Mouse (Mus musculus) regulatory T cell (primary cell): ENCODE results near the gene Fgfr2.

Experiments used
- in situ Hi-C: fragments of 300-600 bp; cut with MboI, MseI; formaldehyde crosslinking; loops from one replicate; pipeline ENCODE4 v1.15.1; 2025; ENCODE audit warnings: high pct_unique_total_duplicates

Gene Fgfr2

DNA sequence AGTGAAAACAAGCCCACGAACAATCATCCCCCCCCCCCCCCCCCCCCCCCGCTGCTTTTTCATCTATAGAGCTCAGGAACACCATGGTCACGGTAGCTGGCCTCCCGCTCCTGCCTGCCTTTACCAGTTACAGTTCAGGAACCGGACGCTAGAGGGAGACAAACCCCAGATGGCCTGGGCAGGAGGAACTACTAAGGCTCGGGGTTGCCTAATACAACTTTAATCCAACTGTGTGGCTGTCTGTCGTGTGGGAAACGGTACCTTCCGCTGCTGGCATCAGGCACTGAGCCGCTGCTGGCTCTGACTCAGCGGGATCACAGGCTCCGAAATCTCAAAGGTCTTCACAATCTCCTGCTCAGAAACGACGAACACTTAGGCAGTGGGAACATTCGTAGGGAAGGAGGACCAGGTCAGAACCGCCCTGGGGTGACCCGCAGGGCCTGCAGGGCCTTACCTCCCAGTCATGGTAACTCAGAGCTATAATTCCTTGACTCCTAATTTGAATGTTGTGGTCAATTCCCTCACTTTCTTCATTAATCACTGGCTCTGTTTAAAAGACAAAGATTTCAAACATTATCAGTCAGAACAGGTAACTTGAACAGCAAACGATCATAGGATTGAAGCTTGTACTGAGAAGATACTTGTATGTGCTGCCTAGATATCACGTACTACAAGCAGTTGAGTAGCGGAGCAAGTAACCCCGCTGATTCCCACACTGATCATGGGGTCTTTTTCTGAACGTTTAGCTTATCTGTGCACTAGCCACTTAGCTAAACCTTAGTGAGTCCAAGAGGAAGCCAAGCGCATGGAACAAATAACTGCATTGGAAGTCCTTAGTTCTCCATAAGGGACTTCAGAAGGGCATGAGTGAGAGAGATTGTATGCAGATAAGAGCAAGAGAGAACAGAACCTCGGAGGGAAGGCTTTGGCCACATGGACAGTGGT is 2589.6 kb downstream of the Fgfr2 start:
- in situ Hi-C loops: loop anchor here (25.0 kb wide), 1 partner anchor 829 kb away; the partner anchor contains the start of genes 2310057M21Rik and Pstk

DNA sequence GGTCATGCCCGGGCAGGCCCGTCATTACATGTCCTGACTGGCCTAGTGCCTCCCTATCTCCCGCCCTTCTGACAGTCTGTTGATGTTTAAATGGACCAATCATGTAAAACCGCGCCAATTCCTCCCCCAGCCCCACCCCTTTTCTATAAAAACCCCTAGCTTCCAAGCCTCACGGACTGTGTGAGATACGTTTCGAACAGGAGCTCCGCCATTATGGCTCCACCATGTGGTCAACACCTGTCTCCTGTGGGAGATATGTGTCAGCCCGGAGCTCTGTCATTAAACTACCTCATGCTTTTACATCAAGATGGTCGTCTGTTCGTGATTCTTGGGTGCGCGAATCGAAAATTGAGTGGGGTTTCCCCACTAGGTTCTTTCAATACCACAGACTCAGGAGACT is 2592.0 kb downstream of the Fgfr2 start:
- in situ Hi-C loops: loop anchor here (25.0 kb wide), 1 partner anchor 831 kb away; the partner anchor contains the start of genes 2310057M21Rik and Pstk

DNA sequence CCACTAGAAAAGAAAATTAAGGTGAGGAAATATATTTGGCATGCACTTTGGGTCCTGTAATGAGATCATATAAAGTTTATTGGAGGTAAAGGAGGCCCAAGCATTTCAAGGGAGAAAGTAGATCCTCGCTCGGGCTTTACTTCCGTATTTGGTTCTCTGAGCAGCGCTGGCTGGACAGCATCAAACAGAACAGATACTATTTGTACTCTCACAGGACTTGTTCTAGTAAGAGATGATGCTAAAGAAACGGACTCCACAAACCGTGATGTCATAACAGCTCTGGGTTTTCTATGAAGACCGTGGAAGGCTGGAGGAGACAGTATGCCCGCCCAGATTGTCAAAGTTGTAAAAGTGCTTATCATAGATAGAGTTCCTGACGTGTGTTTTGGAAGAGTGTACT is 2595.8 kb downstream of the Fgfr2 start:
- in situ Hi-C loops: loop anchor here (10.0 to 25.0 kb wide), 2 partner anchors 835 to 1017 kb away; partner anchors contain the start of genes 2310057M21Rik, Hmx2, Hmx3 and Pstk

DNA sequence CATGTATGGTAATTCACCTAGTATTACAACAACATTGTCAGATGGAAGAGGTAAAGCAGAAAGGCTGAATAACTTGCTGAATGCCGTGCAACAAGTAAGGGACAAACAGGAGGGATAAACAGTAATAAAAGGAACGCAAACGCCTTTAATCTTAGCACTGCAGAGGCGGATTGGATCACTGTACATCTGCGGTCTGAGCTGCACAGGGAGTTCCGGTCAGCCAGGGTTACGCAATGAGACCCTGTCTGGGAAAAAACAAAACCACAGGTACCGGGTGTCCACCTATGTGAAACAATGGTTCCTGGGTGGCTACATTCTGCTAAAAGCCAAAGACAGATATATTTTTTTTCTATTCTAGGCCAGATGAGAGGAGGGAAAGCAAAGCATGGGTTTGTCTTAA is 2599.7 kb downstream of the Fgfr2 start:
- in situ Hi-C loops: loop anchor here (10.0 kb wide), 1 partner anchor 1021 kb away; the partner anchor contains the start of genes Hmx2 and Hmx3

DNA sequence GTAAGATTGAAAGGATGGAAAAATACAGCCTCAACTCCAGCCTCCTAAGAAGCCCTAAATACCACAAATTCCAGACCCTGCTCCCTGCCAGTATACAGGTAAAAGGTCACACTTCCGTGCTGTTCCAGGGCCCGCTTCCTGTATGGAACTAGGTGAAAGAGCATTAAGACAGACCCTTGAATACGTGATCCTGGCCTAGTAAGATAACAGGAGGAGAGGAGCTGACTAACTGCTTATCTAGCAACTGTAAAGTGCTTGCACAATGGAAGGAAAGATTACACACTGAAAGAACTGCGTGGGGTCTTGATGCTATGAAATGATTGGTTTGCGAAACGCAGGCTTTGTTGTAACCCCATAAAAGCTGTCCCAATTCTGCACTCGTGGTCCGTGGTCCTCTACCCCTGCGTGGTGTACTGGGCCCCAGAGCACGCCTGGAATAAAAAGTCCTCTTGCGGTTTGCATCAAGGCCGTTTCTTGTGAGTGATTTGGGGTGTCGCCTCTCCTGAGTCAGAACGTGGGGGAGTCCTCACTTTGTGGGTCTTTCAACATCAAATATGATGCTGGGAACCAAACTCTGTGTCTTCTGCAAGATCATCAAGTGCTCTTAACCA is 2602.2 kb downstream of the Fgfr2 start:
- in situ Hi-C loops: loop anchor here (10.0 kb wide), 1 partner anchor 1024 kb away; the partner anchor contains the start of genes Hmx2 and Hmx3

DNA sequence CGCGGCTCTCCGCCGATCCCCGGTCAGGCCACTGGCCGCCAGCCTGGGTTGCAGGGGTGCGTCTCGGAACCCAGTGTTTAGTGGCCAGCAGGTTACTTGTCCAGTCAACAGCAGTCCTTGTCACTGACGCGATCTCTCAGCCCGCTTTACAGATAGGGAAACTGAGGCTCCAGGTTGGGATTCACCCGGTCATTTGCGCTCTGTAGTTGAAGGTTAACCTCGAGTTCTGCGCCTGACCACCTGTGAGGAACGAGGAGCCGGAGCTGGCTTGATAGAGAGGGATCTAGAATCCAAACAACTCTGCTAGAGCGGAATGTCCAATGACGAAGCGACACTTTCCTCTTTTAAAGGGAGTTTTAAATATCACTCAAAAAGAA is 2603.1 kb downstream of the Fgfr2 start, which contains the start of gene Ate1:
Gene Ate1 (minus strand): TSS at position 321 of the 377 bp plus-strand sequence.
- in situ Hi-C loops: loop anchor here (10.0 kb wide), 1 partner anchor 1025 kb away; the partner anchor contains the start of genes Hmx2 and Hmx3

DNA sequence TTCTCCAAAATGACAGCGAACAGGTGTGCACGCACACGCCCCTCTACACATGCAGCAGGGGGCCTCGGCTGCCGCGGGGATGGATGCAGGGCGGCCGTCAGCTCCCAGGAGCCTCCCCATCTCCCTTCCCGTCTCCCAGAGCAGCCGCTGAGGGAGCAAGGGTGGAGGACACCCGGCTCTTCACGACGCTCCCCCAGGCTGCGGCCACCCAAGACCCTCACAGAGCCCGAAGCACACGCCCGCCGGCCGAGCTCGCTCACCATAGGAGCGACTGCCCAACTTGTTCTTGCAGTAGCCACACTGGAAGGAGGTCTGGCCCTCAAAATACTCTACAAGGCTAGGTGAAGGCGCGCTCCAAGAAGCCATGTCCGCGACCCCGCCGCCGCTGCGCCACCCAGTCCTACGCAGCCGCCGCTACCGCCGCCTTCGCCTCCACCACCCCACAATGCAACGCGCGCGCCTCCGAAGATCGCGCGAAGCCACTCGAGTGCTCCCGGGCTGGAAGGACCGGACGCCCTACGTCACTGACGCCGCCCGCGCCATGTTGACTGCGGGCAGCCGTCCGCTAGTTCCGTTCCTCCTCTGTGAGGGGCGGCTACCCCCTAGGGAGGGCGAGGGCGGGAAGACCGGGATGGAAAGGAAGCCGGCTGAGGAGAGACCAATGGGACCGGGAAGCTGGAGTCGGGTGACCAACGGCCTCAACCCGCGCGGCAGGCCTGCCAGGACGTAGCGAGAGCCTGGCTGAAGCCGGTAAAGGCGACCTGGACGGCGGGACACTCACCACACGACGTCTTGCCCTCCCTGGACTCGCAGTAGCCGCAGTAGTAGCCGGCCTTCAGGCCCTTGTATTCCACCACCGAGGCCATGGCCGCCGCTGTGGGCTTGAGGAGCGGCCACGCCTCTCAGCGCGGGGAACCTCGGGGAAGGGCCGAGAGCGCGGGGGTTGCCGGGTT is 2603.8 kb downstream of the Fgfr2 start:
- in situ Hi-C loops: loop anchor here (10.0 kb wide), 2 partner anchors 1025 to 1765 kb away; partner anchors contain the start of genes Hmx2 and Hmx3

DNA sequence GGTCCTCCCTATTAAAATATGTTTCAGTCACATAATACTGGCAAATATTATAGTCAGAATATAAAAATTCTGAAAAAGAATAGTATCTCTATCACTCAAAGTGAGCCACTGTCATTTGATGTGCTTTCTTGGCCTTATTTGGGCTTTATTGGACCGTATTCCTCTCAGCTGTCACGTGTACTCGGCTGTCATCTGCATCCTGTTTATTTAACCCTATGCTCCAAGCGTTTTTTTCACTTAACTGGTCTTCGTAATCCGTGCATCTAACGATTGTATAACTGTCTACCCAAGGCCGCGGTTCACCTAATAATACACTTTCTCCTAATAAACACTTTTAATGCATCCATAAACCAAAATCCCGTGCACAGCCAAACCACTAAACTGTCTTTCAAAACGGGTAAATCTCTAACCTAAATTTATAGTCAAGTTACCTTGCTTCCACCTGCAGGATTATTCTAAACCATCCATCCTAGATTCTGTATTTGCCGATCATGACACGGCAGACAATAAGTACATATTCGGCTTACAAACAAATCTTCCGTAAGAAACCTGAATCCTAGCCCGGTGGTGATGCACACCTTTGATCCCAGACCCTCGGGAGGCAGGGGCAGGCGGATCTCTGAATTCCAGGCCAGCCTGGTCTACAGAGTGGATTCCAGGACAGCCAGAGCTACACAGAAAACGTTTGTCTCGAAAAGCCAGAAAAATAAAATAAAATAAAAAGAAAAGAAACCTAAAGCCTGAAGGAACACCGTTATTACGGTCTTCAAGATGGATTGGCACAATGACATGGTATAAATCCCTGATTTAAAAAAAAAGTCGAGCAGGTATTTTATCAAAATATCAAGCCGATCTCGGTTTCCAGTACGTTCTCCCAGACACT is 2604.7 kb downstream of the Fgfr2 start:
- in situ Hi-C loops: loop anchor here (10.0 kb wide), 1 partner anchor 1764 kb away; no protein-coding TSS in a partner anchor

DNA sequence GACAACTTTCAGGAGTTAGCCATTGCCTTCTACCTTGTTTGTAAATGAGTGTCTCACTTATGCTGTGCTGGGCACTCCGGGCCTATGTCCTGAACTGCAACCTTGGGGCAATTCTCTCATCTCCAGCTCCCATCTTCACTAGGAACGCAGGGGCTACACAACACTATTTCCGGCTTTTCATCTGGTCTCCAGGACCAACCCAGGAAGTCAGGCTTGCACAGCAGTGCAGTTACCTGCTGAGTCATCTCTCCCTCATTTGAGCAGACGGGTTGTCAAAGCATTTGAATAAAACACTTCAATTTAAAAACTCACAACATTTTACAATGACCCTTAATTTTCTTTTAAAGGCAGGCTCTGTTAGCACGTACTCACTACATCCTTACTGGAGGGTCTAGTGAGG is 2612.9 kb downstream of the Fgfr2 start:
- in situ Hi-C loops: loop anchor here (10.0 kb wide), 1 partner anchor 1755 kb away; no protein-coding TSS in a partner anchor

DNA sequence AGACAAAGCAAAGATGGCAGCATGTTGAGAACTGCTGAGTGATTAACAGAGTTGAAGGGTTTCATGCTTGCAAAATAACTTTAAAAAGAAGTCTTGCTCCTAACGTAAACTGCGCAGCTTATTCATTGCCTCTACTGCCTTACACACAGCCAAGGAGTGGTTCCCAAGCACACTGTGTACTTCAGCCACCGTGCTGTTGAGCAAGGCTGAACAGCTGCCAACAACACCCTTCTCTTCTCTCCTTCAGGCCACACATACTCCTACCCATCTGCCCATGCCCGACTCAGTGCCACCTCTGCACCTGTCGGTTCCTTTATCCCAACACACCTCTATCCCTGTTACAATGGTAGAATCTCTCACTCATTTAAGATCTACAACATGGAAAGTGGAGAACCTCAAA is 2620.1 kb downstream of the Fgfr2 start:
- in situ Hi-C loops: no loop called here

DNA sequence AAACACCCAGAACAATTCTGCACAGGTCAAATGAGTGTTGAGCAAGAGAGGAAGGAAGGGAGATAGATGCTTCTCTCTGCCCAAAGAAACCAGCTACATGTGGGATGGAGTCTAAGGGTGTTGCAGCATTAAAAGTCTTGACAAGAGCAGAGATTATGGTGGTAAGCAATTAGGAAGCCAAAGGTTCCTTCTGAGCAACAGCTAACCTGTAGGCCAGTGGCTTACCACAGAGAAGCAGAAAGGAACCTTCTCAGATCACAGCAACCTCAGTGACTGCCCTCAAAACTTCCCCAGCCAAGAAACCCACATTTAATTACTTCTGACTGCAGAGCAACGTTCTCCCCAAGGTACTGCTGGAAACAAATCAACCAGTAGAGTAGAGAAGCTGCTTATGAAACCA is 2621.7 kb downstream of the Fgfr2 start:
- in situ Hi-C loops: no loop called here

DNA sequence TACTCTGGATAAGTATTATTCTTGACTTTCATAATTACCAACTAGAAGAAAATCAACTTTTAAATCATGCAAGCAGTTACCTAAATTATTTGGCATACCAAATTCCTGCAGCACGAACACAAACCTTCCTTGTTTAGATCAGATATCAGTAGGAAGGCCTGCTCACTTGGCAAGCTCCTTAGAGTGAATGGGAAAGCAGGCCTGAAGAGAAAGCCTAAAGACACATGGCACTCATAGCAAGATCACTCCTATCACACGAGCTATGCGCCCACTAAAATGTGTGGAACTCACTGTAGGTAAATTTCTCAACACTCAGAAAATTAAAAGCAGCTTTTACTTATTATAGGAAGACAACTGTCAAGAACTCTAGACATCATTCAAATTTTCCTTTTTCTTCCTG is 2629.8 kb downstream of the Fgfr2 start:
- in situ Hi-C loops: no loop called here

DNA sequence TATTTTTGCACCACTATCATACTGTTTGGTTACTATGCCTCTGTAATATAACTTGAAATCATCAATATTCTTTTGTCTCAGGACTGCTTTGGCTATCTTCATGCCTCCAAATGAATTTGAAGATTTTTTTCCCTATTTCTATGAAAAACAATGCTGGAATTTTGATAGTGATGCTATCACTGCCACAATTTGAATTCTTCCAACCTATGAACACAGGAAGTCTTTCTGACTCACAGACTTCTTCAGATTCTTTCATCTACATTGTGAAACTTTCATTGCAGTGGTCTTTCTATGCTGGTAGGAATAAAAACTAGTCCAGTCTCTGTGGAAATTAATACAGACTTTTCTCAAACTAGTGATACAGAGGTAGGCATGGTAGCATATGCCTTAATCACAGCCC is 2631.1 kb downstream of the Fgfr2 start:
- in situ Hi-C loops: no loop called here

DNA sequence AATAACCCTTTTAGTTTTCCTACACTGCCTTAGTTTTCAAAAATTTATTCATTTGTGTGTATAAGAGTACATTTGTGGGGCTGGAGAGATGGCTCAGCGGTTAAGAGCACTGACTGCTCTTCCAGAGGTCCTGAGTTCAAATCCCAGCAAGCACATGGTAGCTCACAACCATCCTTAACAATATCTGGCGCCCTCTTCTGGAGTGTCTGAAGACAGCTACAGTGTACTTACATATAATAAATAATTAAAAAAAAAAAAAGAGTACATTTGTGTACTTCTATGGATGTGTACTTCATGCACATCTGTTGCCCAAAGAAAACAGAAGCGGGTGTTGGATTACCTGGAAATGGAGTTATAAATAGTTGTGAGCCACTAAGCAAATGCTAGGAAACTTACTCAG is 2644.1 kb downstream of the Fgfr2 start:
- in situ Hi-C loops: loop anchor here (5.0 kb wide), 1 partner anchor 827 kb away; no protein-coding TSS in a partner anchor

DNA sequence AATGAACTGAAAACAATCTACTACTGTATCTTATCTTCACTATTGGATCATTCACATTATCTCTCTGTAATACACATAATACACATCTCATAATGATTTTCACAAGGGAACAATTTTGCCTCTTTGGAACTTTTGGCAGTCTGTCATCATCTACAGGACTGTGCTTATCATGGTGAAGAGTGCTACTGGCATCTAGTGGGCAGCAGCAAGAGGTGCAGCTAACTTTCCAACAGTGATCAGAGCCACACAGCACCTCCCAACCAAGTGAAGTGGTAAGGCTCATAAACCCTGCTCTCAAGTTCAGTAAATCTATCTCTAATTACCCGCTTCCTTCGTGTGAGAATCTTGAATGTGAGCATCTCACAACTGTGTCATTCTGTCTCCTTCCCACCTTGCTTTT is 2647.2 kb downstream of the Fgfr2 start:
- in situ Hi-C loops: loop anchor here (5.0 kb wide), 1 partner anchor 824 kb away; no protein-coding TSS in a partner anchor

DNA sequence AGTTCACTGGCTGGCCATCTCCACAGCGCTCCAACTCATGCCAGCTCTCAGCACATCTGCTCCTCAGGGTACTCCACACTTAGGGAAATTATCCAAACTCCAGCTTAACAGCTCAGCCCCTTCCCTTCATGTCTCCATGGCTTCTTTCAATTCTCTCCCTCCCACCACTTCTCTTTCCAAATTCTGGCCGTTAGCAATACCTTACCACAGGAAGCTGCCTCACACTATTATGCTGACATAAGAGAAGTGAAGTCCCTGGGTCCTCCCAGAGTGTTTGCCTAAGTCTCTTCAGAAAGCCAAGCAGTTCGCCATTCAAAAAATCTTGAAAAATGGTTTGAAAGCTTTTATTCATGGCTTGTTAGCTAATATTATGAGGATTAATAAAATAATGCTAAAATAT is 2649.3 kb downstream of the Fgfr2 start:
- in situ Hi-C loops: no loop called here

DNA sequence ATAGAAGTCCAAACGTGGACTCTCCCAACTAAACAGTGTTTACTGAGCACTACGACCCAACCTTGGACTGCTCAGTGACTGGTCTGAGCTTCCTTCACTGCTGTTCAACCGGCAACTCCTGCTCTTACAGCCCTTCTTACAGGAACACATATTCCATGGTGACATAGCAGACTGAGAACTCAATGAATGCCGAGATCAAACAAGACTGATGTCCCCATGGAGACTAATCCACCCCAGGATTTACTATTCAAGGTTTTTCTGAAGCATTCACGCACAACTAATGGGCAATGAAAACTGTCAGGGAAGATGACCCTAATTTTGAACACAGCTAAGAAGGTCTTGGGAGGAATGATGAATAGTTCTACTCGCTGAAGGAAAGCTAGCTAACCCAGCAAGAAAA is 2650.5 kb downstream of the Fgfr2 start:
- in situ Hi-C loops: no loop called here

DNA sequence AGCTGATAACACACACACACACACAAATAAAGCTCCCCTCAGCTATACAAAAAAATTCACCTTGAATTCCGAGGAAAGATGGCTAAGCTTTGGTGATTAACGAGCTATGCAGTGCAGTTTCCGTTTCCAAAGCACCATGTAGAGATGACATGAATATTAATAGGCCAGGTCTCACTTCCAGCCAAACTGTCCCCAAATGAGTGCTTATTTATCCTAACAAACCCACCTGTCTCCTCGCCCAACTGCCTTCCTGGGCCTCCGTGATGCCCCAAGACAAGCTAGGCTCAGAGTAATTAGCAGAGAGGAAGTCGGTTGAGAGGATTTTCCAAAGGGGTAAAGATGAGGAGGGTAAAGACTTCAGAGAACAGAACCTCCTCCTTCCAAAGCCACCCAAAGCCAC is 2652.1 kb downstream of the Fgfr2 start:
- in situ Hi-C loops: no loop called here

DNA sequence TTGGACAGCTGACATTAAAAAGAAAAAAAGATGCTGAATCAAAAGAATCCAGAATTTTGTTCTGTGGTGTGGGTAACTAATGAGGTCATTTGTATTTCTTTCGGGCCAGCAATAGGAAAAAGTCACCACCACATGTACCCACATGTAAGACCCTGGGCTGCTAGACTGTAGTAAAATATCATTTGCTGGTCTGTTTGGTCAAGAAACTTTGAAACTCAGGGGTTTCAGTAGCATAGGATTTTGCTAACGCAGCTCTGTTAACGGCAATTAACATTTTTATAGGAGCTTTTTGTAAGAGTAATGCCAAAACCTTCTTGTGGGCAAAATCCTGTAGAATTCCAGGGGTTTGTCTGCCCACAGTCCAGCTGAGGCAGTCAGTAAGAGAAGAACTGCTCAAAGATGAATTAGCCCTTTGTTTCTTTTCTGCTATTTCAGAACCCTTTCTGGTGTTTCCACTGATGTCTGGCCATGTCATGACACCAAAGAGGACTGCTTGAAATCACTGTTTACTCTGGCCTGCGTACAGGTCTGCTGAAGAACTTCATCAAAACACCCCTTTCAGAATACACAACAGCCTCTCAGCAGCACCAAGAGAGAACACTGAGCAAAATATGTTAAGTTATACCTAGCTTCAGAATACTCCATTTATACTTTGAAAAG is 2667.4 kb downstream of the Fgfr2 start:
- in situ Hi-C loops: no loop called here
